Mouse (Mus musculus) ZHBTc4 (cell line): Measurements from ENCODE around the gene Tnp1.

ENCODE experiments used
- DNase-seq: peaks from one replicate; pipeline ENCODE4 v3.0.0-alpha.2; 2011; ENCODE audit warnings: low read depth, low spot score

Gene Tnp1

GRCm38 (mm10) chr1:73006847-73007246, 8.9 kb downstream of the Tnp1 start:
- DNase-seq, result no peak

GRCm38 (mm10) chr1:73004890-73005289, 10.8 kb downstream of the Tnp1 start:
- no peak for DNase-seq

GRCm38 (mm10) chr1:73002637-73003036, 13.1 kb downstream of the Tnp1 start:
- no peak for DNase-seq

- DNase-seq, result no peak
These were observed 13.7 kb downstream of the Tnp1 start for GRCm38 (mm10) chr1:73001961-73002360.

GRCm38 (mm10) chr1:72994751-72995528, 20.8 kb downstream of the Tnp1 start:
- DNase-seq, result no peak

GRCm38 (mm10) chr1:72992944-72993464, 22.7 kb downstream of the Tnp1 start:
- DNase-seq, result no peak

- no peak for DNase-seq
These were observed 23.5 kb downstream of the Tnp1 start for GRCm38 (mm10) chr1:72992209-72992608.

- no peak for DNase-seq
These were observed 26.8 kb downstream of the Tnp1 start for GRCm38 (mm10) chr1:72988904-72989303.

- DNase-seq, result no peak
These were observed 29.0 kb downstream of the Tnp1 start for GRCm38 (mm10) chr1:72986715-72987114.

GRCm38 (mm10) chr1:72978956-72979355, 36.8 kb downstream of the Tnp1 start:
- no peak for DNase-seq

- no peak for DNase-seq
These were observed 41.5 kb downstream of the Tnp1 start for GRCm38 (mm10) chr1:72974226-72974625.

GRCm38 (mm10) chr1:72970461-72970860, 45.2 kb downstream of the Tnp1 start:
- no peak for DNase-seq

GRCm38 (mm10) chr1:72969113-72969812, 46.4 kb downstream of the Tnp1 start:
- no peak for DNase-seq

- DNase-seq, result no peak
These were observed 49.3 kb downstream of the Tnp1 start for GRCm38 (mm10) chr1:72966423-72966822.
